Mouse (Mus musculus) cortical plate, adult 2 months (tissue): ENCODE results near the gene Mrps6.

Experiments used
- CTCF ChIP-seq: fragments of 200-500 bp; IDR thresholded peaks from 2 replicates; pipeline ENCODE4 v1.5.1; 2011; ENCODE audit warnings: mild to moderate bottlenecking, control low read depth, low read length; ENCODE audit not compliant: insufficient read depth; ENCODE audit errors: extremely low read depth
- POLR2A ChIP-seq: fragments of 200-500 bp; IDR thresholded peaks from 2 replicates; pipeline ENCODE4 v1.6.1; 2011; ENCODE audit warnings: mild to moderate bottlenecking, low read length, control low read depth; ENCODE audit not compliant: insufficient read depth; ENCODE audit errors: extremely low read depth

DNA sequence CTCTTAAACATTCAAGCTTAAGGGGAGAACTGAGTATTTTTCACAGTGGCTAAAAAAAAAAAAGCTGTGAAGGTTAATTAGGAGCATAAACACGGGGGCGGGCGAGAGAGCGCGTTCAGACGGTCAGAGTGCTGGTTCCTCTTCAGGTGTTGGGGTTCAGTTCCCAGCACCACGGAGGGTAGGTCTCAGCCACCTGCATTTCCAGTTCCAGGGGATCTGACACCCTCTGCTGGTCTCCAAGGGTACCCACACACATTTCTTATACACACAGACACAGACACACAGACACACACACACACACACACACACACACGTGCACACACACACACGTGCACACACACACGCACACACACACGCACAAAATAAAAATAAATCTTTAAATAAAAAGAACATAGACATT lies 18.1 kb upstream of the Mrps6 start:
- TF ChIP-seq POLR2A = no peak
- no peak for TF ChIP-seq CTCF
